Comparison of ENCODE assay signal across 16 mouse cellular contexts in genomic region chr4:8454346-8454745, GRCm38 (mm10).
"Had no signal": no experiment of that assay in that cellular context is flagged by ENCODE, and none has a peak within 500 bp of the region (broad histone marks: within the 10 kb centered on the region; RNA-seq: fewer than 3 reads in every experiment).

No protein-coding gene starts in this region.

- DNase-seq: gastrocnemius, postnatal 14 days; gastrocnemius, postnatal 36 days; heart, adult 18-20 months; heart, postnatal 10 days; heart, postnatal 4 days; kidney, adult 18-20 months; kidney, adult 8-10 months; kidney, postnatal 10 days; kidney, postnatal 25 days; kidney, postnatal 4 days; liver; liver, embryonic 13.5 days had no signal

- ATAC-seq: hindbrain, embryonic 16.5 days; inflammation-experienced regulatory T-cells, adult 6 months; intestine, embryonic 15.5 days; intestine, postnatal 0 days had no signal
